Mouse (Mus musculus) cerebral cortex, adult 2 months (tissue): Measurements from ENCODE around the gene Defb38.

ENCODE experiments used
- WGBS: fragments of 180-500 bp; shearing (Covaris S2); methylation state at CpG from one replicate; pipeline ENCODE4 v1.1.7; 2018; 5-methylcytosine and 5-hydroxymethylcytosine counted together

The Defb38 gene

DNA sequence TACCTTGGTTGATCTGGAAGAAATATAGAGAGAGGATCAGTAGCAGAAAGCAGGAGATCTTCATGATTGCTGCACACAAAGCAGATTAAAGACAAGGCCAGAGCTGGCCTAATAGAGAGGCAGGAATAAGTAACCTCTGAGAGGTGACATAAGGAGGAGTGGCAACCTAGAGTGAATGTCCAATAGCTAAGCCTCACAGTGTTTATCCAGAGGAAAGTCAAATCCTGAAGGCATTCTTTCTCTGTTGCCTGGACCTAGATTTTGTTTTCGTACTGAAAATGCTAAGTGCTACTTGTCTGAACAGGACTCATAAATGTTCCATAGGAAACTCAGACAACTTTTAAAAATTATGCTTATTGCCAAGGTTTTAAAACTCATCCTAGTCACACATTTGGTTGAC, at the start of gene Defb38:
Defb38 (minus strand) TSS at position 101 of the 400 bp plus-strand sequence.
- 89% methylated on average over 1 of the region's 1 CpGs for WGBS

- WGBS, result 79% methylated on average over 2 of the region's 2 CpGs
These were observed 39.6 kb upstream of the Defb38 start for GRCm38 (mm10) chr8:19066013-19066412.

- 68% methylated on average over 1 of the region's 1 CpGs for WGBS
These were observed 38.3 kb upstream of the Defb38 start, which contains the start of gene Defb39 for GRCm38 (mm10) chr8:19064710-19065109. TSS of gene Defb39 (minus strand) at chr8:19064810.

GRCm38 (mm10) chr8:19045242-19045641, 18.9 kb upstream of the Defb38 start:
- WGBS, result 93% methylated on average over 14 of the region's 14 CpGs
